Mouse (Mus musculus) left cerebral cortex, adult 9 months (tissue): ENCODE data around the gene Eml2.
"Not testable (repeated sequence)": the region's sequence is repeated elsewhere in the genome, so short reads cannot be mapped to it uniquely, and the experiment has no call there.

Source experiments
- DNase-seq, 2 experiments: peaks; one replicate each; pipeline ENCODE4 v3.0.0; 2022; ENCODE audit warnings: low spot score in 2 of 2

The Eml2 gene

DNA sequence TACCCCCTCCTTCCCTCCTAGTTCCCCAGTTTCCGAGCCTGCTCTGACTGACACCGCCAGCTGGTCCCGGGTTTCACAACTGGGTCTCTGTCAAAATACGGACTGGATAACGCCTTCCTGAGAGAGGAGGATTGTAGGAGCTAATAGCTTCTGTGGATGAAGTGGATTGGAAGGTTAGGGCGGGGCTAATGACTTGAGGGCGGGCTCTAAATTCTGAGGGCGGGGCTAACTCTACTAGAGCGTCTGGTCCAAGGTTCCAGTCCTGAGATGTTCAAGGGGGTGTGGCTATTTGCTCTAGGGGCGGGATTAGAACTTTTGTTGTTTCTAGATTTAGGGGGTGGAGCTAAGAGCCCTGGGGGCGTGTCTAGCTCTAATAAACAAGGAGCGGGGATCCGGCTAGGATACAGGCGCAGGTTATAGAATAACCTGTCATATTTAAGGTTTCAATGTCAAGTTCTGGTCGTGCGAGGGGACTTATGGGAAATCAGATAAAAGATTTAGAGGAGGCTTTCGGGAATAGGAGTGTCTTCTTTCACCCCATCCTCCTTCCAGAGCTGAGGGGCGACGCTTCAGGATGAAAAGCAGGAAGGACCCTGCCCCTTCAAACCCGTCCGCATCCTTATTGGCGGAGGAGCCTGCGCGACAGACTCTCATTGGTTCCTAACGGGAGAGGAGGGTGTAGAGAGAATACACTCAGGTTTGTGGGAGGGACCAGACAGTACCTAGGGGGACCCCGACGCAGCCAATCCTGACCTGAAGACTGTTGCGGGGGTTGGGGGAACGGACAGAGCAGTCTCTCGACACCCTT is at the start of gene Eml2:
TSS of gene Eml2 (plus strand) at position 714 of the 808 bp plus-strand sequence.
- DNase-seq: peak; percentile 88 to 91

DNA sequence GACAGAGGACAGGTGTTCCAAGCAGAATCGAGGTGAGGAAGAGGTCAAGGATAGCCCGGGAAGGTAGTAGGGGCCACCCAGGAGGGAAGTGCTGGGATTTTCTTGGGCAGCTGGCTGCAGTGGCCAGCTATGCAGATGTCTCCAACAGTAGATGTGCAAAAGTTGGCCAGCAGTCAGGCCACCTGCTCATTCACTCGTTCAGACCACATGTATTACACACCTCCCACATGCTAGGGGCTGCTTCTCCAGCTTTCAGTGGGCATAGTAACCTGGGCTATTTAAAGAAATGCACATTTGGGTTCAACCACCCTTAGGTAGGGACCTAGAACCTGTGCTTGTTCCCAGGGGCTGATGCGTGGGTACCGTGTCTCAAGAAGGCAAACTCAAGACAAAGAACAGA is 48.5 kb upstream of the Eml2 start:
- DNase-seq: no peak

DNA sequence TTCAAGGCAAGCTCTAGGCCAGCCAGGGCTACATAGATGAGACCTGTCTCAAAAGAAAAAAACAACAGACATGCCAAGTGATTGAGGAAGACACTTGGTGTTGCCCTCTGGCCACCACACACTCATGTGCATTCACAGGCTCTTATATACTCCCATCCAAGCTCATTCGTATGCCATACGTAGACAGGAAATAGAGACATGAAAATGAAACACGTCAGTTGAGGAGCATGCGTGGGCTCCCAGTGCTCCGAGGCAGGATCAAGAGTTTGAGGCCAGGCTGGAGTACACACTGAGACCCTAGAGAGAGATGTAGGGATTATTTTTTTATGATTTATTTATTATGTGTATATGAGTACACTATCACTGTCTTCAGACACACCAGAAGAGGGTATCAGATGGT is 46.8 kb upstream of the Eml2 start:
- DNase-seq: no peak

- no peak for DNase-seq
Observed at GRCm38 (mm10) chr7:19130657-19131056, 45.6 kb upstream of the Eml2 start.

- DNase-seq: peak; percentile 96 to 97
Observed at GRCm38 (mm10) chr7:19131324-19131848, 44.8 kb upstream of the Eml2 start.

DNA sequence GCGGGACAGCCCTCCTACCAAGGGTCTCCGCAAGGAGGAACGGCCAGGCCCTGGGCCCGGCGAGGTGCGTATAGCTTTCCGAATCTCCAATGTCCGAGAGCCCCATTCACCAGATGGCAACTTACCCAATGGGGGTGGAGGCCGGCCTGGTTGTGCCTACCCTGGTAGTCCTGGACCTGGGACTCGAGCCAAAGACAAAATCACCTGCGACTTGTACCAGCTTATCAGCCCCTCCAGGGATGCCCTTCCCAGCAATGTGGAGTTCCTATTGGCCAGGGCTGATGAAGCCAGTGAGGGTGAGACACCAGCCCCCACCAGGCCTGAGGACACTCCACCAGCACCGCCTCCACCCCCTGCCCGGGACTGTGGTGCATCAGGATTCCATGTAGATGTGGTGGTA is 40.1 kb upstream of the Eml2 start:
- no peak for DNase-seq

GRCm38 (mm10) chr7:19136673-19137334 is 39.4 kb upstream of the Eml2 start:
- DNase-seq: peak in 1 of 2 experiments; percentile 75

DNA sequence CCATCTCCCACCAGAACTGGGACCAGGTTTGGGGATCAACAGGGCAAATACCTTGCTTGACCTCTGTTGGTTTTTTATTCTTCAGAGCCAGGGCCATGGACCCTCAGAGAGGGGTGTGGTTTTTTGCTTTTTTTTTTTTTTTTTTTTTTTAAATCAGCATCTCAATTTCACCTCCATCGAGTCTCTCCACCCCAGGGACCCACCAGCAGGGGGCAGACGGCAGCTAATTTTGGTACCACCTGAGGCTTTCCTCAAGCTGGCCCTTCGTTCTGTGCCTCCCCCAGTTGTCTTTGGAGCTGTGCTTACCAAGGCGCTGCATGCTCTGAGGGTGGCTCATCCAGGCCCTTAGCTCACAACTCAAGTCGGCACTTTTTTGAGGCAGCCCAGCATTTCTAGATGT is 38.8 kb upstream of the Eml2 start:
- DNase-seq: peak in 1 of 2 experiments; percentile 72

GRCm38 (mm10) chr7:19146793-19147192 is 29.4 kb upstream of the Eml2 start:
- DNase-seq: no peak

GRCm38 (mm10) chr7:19147497-19148045 is 28.6 kb upstream of the Eml2 start:
- no peak for DNase-seq

GRCm38 (mm10) chr7:19148180-19148874 is 27.9 kb upstream of the Eml2 start:
- no peak for DNase-seq

DNA sequence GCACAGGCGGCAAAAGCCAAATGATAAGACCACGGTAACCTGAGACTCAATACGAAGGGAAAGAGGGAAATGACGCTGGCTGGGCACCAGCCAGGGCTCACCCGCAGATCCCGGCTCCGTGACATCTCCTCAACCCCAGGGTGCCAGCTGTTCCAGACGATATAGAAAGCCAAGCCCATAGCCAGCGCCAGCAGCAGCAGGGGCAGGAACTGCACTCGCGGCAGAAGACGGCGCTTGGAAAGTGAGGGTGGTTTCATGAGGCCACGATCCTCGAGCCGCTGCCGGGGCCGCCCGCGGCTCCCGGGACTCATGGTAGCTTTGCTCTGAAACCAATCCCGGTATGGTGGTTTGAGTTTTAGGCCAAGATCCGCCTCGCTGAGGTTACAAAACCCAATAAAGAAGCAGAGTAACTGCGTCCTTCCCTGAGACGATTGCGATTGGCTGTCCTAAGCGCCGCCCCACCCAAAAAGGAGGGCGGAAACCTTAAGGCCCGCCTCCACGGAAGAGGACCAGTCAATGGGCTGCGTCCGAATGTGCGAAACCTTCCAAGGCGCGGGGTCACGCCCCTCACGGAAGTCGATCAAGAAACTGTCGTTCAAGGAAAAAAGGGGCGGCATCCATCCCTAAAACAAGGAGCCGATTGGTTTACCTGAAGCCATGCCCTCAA is 27.2 kb upstream of the Eml2 start, which contains the start of gene Qpctl:
TSS of gene Qpctl (minus strand) at position 417 of the 667 bp plus-strand sequence.
- peak; percentile 97 to 98 for DNase-seq

GRCm38 (mm10) chr7:19149626-19150025 is 26.6 kb upstream of the Eml2 start, which contains the start of gene Snrpd2:
Gene Snrpd2, plus strand, starts transcription at chr7:19149722.
- peak; percentile 84 to 96 for DNase-seq

DNA sequence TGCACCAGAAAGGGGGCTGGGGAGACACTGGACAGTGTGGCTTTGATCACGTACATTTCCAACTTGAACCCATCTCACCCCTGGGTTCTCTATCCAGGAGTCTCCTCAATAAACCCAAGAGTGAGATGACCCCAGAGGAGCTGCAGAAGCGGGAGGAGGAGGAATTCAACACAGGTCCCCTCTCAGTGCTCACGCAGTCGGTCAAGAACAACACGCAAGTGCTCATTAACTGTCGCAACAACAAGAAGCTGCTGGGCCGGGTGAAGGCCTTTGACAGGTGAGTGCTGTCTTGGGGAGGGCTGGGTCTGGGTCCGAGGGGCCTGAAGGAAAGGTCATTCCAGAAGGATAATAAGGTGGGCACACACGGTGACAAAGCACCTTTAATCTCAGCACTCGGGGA is 25.1 kb upstream of the Eml2 start:
- DNase-seq: not testable (repeated sequence)

- DNase-seq: no peak
Observed at GRCm38 (mm10) chr7:19154796-19155195, 21.4 kb upstream of the Eml2 start.

DNA sequence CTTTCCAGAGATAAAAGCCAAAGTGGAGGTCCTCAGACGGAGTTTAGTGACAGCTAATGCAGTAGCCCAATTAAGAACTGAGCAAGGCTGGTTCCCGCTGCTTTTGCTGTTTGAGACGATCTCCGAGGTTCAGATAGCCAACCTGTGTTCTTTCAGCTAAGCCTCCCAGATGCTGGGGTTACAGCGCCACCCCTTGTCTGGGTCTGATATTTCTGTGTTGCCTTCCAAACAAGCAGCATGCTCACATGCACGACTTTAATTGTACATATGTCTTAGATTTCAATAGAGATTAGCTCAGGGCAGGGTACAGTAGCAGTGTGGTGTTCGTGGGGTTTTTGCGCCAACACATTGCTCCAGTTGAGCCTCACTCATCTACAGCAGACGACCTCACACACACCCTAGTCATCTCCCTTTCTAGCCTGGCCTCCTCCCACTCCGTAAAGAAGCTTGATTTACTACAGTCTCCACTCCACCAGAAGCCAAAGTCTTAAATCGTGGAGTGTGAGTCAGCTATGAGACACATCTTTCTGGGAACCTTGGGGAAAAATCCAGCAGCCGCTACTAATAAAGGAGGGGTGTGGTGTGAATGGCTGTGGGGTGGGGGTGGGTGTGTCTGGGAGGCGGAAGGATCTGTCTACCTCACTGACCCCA is 20.3 kb upstream of the Eml2 start:
- DNase-seq: no peak

DNA sequence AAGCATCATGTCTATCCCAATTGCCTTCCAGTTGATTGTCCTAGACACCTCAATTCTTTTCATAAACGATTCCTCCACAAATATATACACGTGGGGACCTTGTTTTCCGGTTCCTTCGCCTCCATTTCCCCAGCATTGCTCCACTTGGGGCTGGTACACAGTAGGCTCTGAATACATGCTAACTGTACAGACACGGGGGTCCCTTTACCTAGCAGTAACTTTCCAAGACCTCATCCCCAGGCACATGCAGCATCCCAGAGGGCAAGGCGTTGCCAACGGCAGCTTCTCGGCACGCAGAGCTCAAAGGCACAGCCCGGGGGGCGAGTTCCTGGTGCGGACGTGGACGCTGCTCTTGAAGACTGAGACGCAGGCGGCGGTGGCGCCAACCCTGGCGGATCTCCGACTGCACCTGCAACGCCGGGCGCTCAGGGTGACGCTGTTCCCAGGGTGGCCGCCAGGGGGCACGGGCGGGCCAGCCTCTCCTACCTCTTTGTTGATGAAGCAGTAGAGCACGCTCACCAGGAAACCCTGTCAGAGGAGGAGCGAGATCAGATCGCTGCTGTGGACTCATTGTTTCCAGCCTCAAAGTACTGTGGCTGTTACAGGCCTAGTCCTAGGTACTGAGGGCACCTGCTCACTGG is 18.9 kb upstream of the Eml2 start:
- peak; percentile 78 to 96 for DNase-seq

DNA sequence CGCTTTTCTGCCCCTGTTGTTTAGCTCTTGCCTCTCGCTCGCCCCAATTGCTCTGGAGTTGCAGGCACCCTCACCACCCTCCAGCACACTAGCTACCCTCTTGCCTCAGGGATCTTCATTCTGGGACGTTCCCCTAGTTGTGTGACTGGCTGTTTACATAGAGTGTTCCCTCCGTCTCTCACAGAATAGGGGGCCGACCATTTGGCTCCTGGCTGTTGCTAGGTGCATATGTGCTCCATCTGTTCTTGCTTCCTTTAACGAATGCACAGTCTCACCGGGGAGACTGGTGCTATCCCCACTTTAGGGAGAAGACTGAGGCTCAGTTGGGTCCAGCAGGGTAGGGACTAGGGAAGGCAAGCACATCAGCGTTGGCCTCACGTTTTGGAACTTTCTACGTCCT is 17.6 kb upstream of the Eml2 start:
- no peak for DNase-seq

- DNase-seq: no peak
Observed at GRCm38 (mm10) chr7:19159411-19159810, 16.8 kb upstream of the Eml2 start.

DNA sequence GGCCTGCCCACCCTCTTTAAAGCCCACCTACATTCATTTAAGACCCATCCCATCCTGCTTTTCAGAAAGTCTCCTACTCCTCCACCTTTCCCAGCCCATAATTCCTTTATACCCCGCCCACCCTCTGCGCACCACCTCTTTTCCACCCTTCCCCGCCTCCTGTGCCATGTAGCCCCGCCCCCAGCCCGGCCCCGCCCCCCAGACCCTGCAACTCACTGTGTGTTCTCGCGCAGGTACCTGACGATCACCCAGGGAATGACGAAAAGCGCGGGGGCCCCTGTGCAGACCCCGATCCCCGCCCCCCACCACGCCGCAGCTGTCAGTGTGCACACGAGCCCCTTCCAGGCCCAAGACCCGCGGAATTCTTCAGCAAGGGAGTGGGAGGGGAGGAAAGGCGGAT is 16.1 kb upstream of the Eml2 start:
- no peak for DNase-seq
